Mouse (Mus musculus): ENCODE results near the gene Nkx2-3. TPM values are rescaled to one million over a fixed set of nuclear protein-coding genes. Genes with fewer than 3 reads are reported as not detected.

Gene Nkx2-3
- total RNA-seq, 2 experiments from 2014 or later: not detected

DNA sequence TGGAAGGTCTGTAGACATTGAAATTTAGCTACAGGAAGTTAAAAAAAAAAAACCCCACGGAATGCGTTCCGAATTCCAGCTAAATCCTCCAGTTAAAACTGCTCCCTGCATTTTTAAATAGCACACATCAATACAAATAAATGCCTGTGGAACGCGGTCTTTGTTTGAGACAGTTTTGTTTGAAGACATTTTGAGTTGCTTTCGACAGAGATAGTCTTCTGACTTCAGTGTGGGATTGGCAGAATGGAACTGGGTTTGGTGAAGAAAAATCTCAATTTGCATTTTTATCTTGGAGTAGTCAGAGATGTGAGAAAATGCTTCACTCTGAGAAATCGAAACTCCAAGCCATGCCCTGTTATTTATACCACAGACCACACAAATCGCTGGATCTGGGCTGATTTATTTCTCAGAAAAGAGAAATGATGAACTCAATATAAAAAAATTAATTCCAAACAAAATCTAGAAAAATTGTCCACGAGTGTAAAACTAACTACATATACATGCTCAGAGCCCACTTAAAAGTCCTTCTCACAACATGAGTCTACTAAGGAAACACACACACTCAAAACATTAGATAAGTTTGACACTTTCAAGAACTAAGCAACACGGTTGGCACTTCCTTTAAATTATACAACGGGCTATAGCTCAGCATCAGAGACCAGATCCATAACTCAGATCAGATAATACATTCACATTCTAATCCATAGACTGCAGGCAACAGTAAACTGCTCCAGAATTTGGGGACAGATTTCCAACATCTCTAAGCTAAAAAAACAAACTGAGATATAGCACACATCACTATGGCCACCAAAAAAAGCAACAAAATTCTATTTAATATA lies 4.1 kb upstream of the Nkx2-3 start:
- no peak for TF ChIP-seq CTCF (conservative IDR thresholded peaks at IDR 0.05)
- Histone ChIP-seq H3K27ac (no peak overlapping the region), H3K4me3 (no peak overlapping the region)
- DNase-seq (ENCODE audit: low spot score in 2 of 2): no peak

DNA sequence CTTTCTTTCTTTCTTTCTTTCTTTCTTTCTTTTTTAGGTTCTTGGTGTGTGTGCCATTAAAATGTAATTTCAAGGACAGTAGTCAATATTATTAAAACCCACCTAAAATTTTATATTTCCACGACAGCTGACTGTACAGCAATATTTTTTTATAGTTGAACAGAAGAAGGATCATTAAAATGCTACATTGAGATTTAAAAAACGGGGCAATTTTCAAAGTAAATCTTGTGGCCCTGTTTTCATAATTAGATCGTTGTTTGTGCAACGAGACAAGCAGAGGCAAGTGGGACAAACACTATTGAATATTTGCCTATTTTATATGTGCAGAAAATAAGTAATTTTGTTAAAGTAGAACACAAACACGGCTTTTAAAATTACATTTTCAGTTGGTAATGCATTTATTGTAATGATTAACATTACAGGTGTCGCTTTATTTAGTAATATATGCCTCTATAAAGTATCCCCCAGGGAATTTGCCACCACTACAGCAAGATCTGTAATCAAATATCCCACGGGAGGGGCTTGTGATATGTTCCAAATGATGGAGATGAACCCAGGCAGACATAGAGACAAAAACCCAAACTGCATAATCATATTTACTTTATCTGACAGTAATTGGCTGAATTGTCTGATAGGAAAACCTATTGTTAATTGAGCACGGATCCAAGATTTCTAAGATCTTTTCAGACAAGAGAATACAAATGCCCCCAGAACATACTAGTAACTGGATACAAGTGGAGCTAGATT lies 3.2 kb upstream of the Nkx2-3 start:
- no peak for DNase-seq (ENCODE audit: low spot score in 2 of 2)

GRCm38 (mm10) chr19:43609458-43610330 lies 2.4 kb upstream of the Nkx2-3 start:
- DNase-seq (ENCODE audit: low spot score in 2 of 2): no peak
- no peak for TF ChIP-seq CTCF (conservative IDR thresholded peaks at IDR 0.05)
- no peak overlapping the region for H3K27ac ChIP-seq
- H3K4me3 ChIP-seq: no peak overlapping the region

More for the DNA sequence above, 3.2 kb upstream of the Nkx2-3 start:
- H3K4me3 ChIP-seq: no peak overlapping the region
- H3K27ac ChIP-seq: no peak overlapping the region
- TF ChIP-seq CTCF (conservative IDR thresholded peaks at IDR 0.05): no peak

GRCm38 (mm10) chr19:43610341-43610848 lies 1.7 kb upstream of the Nkx2-3 start:
- no peak for DNase-seq (ENCODE audit: low spot score in 2 of 2)
- H3K27ac ChIP-seq: no peak overlapping the region

DNA sequence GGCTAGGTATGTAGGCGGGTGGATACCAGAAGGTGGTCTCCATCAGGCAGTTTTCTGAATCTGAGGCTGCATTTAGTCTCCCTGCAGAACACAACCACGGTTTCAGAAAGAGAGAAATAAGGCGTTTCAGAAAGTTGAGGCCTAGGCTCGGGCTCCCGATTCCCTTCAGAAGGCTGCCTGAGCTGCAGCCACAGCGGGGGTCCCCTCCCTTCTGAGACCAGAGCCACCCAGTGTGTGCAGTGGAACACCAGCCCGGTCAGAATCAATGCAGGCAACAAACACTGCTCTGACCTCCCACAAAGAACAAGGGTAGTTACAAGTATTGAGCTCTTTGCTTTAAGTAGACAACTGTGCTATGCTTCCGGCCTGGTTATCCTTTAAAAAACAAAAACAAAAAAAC lies 1.0 kb upstream of the Nkx2-3 start:
- Histone ChIP-seq H3K27ac (no peak overlapping the region), H3K4me3 (no peak overlapping the region)
- TF ChIP-seq CTCF (conservative IDR thresholded peaks at IDR 0.05): no peak
- DNase-seq (ENCODE audit: low spot score in 2 of 2): no peak

More at GRCm38 (mm10) chr19:43610341-43610848, 1.7 kb upstream of the Nkx2-3 start:
- no peak overlapping the region for H3K4me3 ChIP-seq
- TF ChIP-seq CTCF (conservative IDR thresholded peaks at IDR 0.05): no peak

GRCm38 (mm10) chr19:43611561-43611960 lies 564 bp upstream of the Nkx2-3 start:
- Histone ChIP-seq H3K27ac (no peak overlapping the region), H3K4me3 (no peak overlapping the region)
- DNase-seq (ENCODE audit: low spot score in 2 of 2): no peak
- TF ChIP-seq CTCF (conservative IDR thresholded peaks at IDR 0.05): no peak

DNA sequence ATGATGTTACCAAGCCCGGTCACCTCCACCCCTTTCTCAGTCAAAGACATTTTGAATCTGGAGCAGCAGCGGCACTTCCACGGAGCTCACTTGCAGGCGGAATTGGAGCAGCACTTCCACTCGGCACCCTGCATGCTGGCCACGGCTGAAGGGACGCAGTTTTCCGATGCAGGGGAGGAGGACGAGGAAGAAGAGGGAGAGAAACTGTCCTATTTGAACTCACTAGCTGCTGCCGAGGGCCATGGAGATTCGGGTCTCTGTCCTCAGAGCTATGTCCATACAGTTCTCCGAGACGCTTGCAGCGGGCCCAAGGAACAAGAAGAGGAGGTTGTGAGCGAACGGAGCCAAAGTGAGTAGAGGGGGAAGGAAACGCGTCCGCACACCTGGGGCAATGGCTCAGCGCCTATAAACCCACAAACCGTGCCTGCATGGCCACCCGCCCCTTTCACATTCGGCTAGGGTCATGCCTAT lies 411 bp downstream of the Nkx2-3 start:
- no peak for TF ChIP-seq CTCF (conservative IDR thresholded peaks at IDR 0.05)
- Histone ChIP-seq H3K27ac (no peak overlapping the region), H3K4me3 (no peak overlapping the region)
- DNase-seq (ENCODE audit: low spot score in 2 of 2): no peak

GRCm38 (mm10) chr19:43613293-43614130 lies 1.4 kb downstream of the Nkx2-3 start:
- Histone ChIP-seq H3K4me3 (no peak overlapping the region), H3K27ac (no peak overlapping the region)
- no peak for DNase-seq (ENCODE audit: low spot score in 2 of 2)
- TF ChIP-seq CTCF (conservative IDR thresholded peaks at IDR 0.05): no peak

- no peak overlapping the region for H3K27ac ChIP-seq
- no peak for DNase-seq (ENCODE audit: low spot score in 2 of 2)
- no peak overlapping the region for H3K4me3 ChIP-seq
- TF ChIP-seq CTCF (conservative IDR thresholded peaks at IDR 0.05): no peak
Measured at GRCm38 (mm10) chr19:43614341-43615073, 2.4 kb downstream of the Nkx2-3 start.

- TF ChIP-seq CTCF (conservative IDR thresholded peaks at IDR 0.05): no peak
- no peak for DNase-seq (ENCODE audit: low spot score in 2 of 2)
- Histone ChIP-seq H3K27ac (no peak overlapping the region), H3K4me3 (no peak overlapping the region)
Measured at GRCm38 (mm10) chr19:43615074-43615445, 2.9 kb downstream of the Nkx2-3 start.

Measured in layer of hippocampus, adult 2 months (tissue).